Mouse (Mus musculus) B cell, adult 2 months (primary cell): ENCODE results near the gene Ppp1r15a.

Experiments
- DNase-seq, 2 experiments: peaks; one replicate each; pipeline ENCODE4 v3.0.0; 2022

The Ppp1r15a gene

DNA sequence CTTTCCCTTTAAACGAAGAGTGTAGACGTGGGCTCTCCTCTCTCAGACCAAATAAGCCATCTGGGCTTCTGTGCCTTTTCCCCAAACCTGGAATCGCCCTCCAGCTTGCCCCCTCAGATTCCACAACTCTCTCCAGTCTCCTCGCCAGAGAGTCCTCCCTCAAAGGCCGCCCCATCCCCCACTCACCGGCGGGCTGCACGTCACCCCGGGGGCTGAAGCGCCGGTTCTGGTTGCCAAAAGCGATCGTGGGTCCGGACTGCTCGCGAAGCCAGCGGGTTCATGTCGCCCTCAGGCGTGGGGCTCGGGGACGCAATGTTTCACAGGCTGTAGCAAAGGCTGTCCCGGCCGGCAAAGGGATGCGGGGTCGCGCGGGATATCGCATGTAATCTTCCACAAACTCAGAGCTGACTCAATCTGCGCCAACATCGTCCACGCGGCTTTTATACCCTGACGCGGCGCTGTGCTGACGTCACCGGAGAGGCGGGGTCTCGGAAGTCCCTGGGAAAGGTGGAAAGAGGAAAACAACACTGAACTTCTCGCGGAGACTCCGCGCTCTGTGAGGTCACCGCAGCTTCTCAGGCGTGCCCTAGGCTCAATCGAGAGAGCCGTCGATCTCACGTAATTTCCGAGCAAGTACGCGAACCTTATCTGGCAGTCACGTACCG is at the start of gene Ppp1r15a, which contains the start of gene Plekha4:
Gene Ppp1r15a (minus strand): TSS at position 460 of the 665 bp plus-strand sequence.
Gene Plekha4 (plus strand): TSS at position 522 of the 665 bp plus-strand sequence.
- peak; percentile 99 for DNase-seq

DNA sequence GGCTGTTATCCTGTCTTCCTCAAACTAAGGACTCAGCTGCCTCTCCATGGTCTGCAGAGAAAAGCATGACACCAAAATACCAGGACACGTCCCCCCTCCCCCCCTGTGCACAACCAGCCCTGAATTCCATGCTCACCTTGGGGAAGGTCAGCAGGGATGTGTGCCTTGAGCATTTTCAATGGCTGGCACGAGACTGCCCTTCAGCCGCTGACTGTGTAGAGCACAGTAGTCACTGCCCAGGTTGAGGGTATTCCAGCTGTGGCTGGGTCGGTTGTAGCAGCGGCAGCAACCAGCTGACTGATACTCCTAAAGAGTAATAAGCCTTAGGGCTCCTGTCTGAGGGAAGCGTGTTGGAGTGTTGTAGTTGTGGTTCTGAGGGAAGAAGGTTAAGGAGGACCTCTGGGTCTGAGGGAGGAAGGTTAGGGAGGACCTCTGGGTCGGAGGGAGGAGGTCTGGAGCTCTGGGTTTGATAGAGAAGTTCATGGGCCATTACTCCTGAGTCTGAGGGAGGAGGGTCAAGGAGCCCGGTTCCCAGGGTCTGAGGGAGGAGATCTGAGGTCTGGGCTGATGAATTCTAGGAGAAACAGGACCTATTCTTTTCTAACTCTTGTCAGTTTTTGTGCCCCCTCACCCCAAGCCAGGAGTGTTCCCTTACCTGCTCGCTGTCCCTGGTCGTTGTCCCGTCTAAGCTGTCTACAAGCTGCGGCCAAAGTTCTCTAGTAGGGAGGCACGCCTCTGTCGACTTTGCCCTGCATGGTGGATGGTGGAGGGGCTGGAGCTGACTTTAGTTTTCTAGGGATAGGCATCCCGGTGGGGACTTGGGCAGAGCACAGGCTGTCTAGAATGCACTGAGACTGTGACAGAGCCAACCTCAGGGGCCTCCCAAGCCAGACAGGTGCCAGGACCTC is 48.7 kb upstream of the Ppp1r15a start:
- DNase-seq = no peak

DNA sequence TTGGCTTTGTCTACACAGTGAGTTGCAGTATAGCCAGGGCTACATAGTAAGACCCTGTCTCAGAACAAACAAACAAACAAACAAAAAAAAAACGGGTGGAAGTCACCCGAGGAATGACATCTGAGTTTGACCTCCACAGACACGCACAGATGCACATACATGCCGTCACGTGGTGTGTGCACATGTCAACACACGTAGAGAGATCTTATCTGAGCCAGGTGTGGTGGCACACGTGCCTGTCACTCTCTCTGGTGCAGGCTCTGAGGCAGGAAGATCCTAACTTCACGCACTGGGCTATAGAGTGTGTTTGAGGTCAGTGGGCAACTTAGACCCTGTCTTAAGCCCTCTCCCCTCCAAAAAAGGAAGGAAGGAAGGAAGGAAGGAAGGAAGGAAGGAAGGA is 47.9 kb upstream of the Ppp1r15a start:
- DNase-seq = no peak

DNA sequence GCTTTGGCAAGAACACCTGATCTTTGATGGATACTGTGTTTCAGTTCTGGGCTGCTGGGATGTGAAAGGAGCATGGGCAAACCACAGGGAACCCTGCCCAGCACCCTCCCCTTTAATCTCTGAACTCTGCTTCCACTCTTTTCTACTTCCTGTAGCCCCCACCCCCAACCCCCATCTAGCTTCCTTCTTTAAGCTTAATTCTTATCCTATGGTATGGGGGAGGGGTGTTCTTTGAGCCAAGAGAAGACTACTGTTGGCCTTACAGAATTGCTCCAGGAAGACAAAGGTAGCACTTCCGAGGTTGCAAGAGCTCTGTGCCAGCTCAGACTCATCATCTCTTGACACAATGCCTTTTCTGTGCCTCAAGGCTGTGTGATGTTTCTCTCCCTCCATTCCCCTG is 45.9 kb upstream of the Ppp1r15a start:
- DNase-seq = no peak

DNA sequence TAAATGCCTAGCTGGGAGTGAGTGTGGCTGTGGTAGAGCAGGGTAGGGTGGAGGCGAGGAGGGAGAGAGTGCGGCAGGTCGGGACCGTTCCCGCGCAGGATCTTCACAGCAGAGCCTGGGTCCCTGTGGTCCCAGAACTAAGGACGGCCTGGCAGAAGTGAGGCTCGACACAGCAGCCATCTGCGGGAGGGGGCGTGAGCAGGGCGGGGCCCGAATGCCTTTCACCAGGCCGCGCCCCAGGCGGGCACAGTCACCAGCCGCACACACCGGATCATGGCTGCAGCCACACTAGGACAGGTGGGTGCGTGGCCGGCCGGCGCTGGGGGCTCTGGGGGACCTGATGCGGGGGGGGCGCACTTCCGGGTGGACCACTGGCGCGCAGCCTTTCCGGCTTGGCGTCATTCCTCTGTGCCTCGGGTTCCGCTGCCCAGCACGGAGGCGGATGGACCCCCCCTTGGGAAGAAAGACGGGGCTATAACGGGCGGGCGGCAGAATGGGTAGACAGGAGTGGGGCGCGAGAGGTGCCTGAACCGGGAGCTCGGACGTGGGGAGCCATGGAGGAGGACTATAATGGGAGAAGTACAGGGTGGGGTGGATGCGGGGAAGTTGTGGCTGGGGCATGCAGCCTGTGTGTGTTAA is 44.2 kb upstream of the Ppp1r15a start, which contains the start of gene Bcat2:
Gene Bcat2 (plus strand): TSS at position 51 of the 639 bp plus-strand sequence.
- DNase-seq = peak; percentile 83 to 85

DNA sequence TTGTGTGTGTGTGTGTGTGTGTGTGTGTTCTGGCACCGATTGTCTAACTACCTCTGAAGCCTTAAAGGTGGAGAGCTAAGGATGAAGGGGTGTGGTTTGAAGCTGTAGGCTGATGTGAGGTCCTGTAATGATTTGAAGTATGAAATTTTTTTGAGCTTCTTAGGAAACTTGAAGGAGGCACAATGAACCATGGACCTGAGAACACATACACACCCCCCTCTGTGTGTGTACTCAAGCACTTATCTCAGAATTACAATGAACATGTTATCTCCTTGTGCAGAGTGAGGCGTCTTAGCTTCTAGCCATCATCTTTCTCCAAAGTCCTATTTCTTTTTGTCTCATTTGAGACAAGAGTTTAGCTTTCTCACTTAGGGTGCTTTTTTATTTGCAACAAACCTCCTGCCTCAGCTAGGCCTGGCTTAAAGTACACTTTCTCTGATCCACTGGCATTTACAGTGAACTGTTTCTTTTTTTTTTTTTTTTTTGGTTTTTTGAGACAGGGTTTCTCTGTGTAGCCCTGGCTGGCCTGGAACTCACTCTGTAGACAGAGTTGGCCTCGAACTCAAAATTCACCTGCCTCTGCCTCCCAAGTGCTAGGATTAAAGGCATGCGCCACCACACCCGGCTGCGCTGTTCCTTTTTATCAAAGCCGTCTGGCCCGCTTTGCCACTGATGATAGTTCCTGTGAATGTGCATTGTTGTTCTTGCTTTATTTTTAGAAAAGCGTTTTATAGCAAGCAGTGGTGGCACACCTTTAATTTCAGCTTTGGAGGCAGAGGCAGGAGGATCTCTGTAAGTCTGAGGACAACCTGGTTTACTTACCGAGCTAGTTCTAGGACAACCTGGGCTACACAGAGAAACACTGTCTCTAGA is 42.8 kb upstream of the Ppp1r15a start:
- no peak for DNase-seq

DNA sequence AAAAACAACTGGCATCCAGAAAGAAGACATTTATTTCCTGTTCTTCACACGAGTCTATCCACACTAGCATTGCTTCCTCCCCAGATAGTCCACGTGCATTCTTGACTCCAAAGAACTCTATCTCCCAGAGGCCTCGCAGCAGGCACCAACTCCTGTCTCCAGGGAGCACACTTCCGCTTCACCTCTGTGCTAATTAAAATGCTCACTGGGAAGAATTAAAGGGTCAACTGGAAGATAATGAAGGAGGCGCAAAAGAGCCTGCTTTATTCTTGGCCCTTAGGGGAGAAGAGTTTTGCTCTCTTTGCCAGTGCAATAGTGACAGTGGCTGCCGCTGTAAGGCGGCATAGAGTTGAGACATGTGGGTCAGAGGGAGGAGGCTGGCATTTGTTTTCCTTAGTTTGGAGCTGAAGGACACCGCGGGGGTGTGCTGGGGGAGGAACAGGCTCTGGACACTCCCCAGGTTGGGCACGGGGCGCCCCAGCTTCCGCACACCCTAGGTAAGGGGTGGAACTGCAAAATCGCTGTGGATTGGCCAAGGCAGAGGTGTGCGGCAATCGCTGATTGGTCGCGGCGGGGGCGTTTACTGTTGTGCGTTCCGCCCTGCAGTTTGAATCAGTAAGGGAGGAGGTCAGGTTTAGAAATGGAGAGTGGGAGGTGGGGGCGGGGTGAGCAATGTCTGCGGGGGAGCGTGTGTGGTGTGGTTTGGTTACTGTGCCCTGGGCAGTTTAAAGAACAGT is 41.9 kb upstream of the Ppp1r15a start:
- peak; percentile 83 to 84 for DNase-seq

DNA sequence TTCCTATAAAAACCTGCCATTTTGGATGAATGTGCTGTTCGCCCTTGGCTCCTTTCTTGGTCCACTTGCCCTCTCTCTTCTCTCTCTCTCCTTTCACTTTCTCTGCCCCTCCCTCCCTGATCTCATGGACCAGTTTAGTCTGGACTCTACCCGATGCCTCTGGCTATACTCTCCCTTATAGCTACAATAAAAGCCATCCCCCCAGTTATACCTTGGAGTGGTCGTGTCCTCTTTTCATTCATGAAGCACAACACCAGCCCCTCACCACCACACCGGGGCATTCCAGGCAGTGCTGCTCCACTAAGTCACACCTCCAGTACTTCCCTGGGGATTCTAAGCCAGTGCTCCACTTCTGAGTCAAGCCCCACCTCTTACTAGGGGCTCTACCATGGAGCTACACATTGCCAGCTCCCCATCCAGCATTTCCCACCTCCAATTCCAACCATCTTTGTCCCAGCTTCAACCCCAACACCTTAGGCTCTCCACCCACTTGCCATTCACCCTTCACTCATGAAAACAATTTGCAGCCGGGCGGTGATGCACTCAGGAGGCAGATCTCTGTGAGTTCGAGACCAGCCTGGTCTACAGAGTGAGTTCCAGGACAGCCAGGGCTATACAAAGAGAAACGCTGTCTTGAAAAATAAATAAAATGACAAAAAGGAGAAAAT is 41.2 kb upstream of the Ppp1r15a start:
- DNase-seq = no peak

DNA sequence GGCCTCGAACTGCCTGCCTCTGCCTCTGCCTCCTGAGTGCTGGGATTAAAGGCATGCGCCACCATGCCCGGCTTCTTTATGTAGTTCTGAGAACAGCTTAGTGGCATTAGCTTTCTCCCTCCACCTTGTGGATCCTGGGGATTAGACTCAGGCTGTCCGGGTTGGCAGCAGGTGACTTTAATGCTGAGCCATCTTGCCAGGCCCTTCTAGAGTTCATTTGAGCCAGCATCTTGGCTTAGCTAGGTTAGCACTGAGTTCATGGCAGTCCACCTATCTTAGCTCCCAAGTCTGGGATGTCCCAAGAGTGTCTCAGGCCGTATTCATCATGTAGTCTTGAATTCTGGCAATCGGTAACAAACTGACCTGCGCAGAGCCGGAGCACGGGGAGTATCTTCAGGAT is 39.4 kb upstream of the Ppp1r15a start:
- DNase-seq = no peak

DNA sequence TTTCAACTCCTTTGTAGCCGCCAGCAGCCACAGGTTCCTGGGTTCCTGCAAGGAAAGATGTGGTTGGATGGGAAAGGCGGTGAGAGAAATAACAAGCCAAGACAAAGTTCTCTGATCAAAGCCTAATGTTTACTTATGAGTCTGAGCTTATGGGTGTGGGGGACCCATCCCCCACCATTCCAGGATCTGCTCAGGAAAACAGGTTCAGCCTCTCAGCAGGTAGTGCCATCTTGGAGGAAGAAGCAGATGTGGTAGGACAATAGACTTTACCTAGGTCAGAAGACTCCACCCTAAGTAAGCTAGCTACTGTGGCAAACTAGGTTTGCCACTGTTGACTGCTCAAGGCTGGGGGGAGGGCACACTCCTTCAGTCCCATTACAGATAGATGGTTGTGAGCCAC is 38.7 kb upstream of the Ppp1r15a start:
- DNase-seq = no peak

DNA sequence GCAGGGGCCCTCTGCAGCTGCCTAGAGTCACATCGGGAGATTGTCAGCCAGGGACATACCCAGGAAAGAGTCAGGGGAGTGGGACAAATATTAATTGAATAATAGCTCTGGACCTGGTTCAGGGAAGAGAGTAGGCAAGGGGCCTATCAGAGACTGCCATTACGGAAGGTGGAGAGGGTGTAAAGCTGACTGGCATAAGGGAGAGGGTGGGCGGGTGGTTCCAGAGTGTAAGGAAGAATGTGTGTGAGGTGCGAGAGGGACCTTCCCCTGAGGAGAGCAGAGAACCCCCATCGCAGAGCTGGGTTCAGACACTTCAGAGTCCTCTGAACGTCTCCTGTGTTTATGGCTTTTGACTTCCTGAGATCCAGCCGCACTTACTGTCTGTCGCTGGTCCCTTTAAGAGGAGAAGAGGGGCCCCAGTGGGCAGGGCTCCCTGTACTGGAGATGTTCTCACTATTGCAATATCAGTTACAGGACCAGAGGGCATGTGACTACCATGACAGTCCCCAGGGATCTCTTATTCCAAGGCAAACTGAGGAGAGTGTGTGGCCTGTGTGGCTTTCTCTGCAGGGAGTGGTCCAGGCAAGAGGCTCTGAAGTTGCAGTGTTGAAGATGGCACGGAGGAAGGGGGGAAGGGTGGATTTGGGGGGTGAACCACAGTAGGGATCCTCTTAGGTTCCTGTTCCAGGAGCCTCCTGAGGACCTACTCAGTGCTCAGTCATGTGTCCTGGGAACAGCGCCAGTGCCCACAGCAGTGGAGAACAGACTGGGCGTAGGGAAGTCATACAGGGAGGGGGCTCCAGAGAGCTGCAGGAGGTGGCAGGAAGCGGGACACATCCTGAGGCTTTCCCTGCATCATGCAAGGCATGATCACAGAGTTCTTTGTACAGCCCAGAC is 35.8 kb upstream of the Ppp1r15a start:
- DNase-seq = no peak

DNA sequence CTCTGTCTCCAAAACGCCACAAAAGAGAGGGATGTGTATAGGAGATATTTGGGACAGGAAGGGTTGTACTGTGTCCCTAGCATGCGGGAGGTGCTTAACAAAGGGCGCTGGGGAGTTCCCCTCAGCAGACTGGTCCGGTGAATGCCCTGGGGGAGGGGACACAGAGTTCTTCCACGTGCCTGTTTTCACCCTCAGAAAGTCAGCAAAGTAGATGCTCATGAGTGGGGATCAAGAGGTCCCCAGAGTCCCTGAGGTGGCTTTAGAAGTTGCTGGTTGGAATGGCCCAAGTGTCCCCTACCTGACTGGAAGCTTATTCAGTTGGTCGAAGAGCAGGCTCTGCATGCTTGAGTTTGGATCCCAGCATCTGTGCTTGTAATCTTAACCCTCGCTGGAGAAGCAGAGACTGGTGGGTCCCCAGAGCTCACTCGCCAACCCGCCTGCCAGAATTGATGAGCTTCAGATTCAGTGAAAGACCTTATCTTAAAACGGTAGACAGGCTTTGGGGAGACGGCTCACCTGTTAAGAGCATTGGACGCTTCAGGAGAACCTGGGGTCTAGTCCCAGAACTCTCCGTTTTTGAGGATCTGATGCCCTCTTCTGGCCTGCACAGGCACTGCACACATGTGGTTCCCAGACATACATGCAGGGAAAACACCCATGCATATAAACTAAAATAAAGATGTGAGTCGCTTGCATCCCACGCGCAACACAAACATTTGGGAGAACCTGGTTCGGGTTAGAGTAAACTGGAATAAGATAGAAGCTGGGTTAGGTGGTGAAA is 35.0 kb upstream of the Ppp1r15a start:
- DNase-seq = peak; percentile 86 to 87

DNA sequence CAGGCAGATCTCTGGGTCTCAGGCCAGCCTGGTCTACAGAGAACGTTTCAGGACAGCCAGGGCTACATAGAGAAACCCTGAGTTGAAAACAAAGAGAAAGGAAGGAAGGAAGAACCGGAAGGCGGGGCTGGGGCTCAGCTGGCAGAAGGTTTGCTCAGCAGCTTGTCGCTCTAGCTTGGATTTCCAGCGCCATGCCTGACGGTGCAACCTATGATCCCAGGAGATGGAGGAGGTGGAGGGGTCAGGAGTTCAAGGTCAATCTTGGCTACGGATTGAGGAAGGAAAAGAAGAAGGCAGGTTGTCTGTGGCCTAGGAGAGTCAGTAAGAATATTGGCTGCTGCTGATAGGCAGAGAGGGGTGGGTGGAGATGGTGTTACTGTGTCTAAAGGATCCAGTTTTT is 34.2 kb upstream of the Ppp1r15a start:
- no peak for DNase-seq

DNA sequence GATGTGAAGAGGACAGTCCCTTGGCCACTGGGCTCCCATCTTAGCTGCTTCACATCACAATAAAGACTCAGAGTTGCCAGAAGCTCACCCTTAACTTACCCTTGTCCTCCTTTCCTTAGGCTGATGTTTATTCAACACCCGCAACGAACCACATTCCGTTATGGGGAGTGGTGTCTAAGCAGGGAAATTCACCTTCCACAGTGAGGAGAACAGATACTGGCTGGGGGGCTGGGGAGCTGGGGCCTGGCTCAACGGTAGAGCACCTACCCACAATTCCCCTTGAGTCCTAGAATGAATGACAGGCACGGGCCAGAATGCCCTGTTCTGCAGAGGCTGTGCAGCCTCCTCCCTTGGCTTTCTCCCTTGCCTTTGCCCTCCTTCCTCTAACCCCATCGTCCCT is 32.8 kb upstream of the Ppp1r15a start:
- no peak for DNase-seq

DNA sequence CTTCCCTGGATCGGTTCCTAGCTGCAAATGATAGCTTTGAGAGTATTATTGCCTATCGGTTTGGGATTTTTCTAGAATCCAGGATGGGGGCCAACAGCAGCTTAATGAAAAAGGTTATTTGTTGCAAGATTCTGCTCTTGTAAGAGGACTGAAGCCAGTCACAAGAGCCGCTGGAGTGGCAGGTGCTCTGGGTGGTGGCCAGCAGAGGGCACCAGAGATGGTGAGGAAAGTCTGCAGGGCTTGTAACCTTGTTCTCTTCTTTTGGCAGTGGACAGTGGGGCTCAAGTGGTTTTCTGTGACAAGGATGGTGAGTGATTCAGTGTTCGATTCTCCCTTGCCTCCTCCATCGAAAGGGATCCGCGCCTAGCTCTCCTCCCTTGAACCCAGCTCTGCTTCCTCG is 29.7 kb upstream of the Ppp1r15a start:
- DNase-seq = peak; percentile 88 to 91

DNA sequence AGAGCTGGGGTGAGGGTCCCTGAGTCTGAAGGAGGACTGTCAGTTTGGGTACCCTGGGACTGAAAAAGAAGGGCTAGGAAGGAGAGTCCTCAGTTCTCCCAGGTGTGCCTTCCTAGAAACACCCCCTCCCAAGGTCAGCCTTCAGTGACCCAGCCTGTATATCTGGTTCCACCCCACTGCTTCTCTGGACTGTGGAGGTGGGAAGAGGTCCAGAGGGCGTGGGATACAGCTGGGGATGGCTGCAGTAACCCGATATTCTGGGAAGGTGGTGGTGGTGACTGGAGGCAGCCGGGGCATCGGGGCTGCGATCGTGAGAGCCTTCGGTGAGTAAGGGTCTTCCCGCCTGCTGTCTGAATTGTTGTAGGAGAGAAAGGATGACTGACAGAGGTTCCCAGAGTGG is 28.7 kb upstream of the Ppp1r15a start, which contains the start of gene Hsd17b14:
Gene Hsd17b14 (plus strand): TSS at position 150 of the 400 bp plus-strand sequence.
- no peak for DNase-seq

DNA sequence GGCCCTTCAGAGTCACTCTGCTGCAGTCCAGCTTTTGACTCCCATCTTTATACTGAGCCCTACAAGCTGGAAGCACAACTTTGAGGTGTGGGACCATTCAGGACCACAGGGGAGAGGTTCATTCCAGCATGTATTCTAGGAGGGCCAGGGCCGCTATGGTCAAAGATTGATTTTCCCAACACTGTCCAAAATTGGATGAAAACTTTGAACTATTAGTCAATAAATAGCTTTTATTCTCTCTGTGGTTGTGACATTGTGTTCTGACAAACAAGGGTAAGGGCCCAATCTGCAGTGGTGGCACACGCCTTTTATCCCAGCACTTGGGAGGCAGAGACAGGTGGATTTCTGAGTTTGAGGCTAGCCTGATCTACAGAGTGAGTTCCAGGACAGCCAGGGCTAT is 27.9 kb upstream of the Ppp1r15a start:
- no peak for DNase-seq

DNA sequence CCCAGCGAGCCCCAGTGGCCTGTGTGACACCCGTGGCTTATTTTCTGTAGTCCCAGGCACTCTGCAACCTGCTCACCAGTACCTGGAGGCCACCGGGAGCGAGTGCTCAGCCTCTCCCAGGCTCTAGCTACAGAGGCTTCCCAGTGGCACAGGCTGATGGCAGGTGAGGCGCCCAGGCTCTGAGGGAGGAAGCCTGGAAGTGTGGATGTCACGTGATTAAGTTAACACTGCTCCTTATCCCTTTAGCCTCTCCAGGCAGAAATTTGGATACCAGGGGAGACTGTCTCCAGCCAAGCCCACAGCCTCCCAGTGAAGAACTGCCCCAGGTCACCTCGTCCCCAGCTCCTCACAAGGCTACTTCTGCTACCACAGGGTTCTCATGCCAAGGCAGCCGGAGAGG is 27.5 kb upstream of the Ppp1r15a start:
- no peak for DNase-seq

DNA sequence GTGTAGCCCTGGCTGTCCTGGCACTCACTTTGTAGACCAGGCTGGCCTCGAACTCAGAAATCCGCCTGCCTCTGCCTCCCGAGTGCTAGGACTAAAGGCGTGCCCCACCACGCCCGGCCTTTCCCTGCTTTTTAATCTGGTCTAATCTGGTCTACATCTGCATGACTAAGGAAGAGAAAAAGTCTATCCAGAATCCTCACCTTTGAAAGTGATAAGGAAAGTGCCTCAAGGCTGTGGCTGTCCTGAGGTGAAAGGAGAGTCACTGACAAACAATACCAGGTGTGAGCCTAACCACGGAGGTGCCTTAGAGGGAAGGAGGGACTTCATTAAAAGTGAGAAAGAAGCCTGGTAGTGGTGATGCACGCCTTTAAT is 25.4 kb upstream of the Ppp1r15a start:
- DNase-seq = no peak
